Mouse (Mus musculus): ENCODE data around the gene Tom1. TPM values are rescaled to one million over a fixed set of nuclear protein-coding genes. Genes with fewer than 3 reads are reported as not detected.
A peak's percentile ranks its signal among the peaks of the same experiment; 100 is the strongest.

The Tom1 gene
- total and polyA plus RNA-seq, 3 experiments: 18.0 to 32.6 TPM; not detected in 1

DNA sequence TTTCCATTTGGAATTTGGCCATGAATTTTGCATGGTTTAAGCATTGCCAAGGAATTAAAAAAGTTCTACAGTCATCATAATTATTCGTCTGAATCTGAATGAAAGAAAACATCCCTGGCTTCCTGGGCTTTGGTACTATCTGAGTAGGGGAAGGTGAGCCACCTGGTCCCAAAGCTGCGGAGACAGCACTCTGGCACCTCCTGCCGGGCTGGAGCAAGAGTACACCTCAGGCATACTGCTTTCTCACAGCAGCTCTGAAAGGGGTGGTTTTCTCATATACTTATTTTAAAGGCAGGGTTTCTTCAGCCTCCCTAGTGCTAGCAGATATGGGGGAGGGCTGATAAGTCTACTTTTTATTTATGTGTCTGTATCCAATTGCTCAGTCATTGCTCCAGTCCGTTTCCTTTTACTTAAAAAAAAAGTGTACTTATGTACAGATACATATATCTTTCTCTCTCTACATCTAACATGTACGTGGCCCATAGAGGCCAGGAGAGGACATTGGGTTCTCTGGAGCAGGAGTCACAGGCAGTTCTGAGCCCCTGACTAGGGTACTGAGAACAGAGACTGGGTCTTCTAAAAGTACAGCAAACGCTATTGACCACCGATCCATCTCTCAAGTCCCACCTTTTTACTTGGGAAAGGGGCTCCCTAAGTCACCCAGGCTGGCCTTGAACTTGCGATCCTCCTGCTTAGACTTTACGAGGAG, 75.2 kb downstream of the Tom1 start:
- peak overlapping the region; percentile 87 for H3K9ac ChIP-seq (ENCODE audit: control insufficient read depth, low read depth, low read length, poor library complexity, severe bottlenecking)
- peak; percentile 91 for DNase-seq (ENCODE audit: low read depth, low spot score)
- TF ChIP-seq MYC (IDR thresholded peaks at IDR 0.05; ENCODE audit: low read depth, low read length): no peak
- TF ChIP-seq ZMIZ1 (IDR thresholded peaks at IDR 0.05; ENCODE audit: low read depth, low read length): no peak
- 0 out of 2 replicates have a peak, but pooled peaks have one; percentile 57 for TF ChIP-seq TCF12 (IDR thresholded peaks at IDR 0.05; ENCODE audit: low read depth, low read length)
- TF ChIP-seq JUND (IDR thresholded peaks at IDR 0.05; ENCODE audit: low read depth, low read length): no peak
- no peak for TF ChIP-seq KAT2A (conservative IDR thresholded peaks at IDR 0.05; ENCODE audit: low read depth, low read length)
- TF ChIP-seq TBP (IDR thresholded peaks at IDR 0.05; ENCODE audit: low read depth, low read length): peak; percentile 65
- TF ChIP-seq CHD2 (IDR thresholded peaks at IDR 0.05; ENCODE audit: low read length): no peak
- TF ChIP-seq RAD21 (IDR thresholded peaks at IDR 0.05; ENCODE audit: low read depth, low read length): peak; percentile 93
- peak; percentile 35 for TF ChIP-seq POLR2AphosphoS2 (IDR thresholded peaks at IDR 0.05; ENCODE audit: low read length)
- no peak for TF ChIP-seq E2F4 (IDR thresholded peaks at IDR 0.05; ENCODE audit: borderline replicate concordance, low read depth, low read length)
- TF ChIP-seq ZC3H11A (IDR thresholded peaks at IDR 0.05; ENCODE audit: low read depth, low read length): peak; percentile 86
- TF ChIP-seq UBTF (IDR thresholded peaks at IDR 0.05; ENCODE audit: borderline replicate concordance, insufficient read depth, low read depth, low read length): no peak
- TF ChIP-seq SMC3 (IDR thresholded peaks at IDR 0.05; ENCODE audit: low read depth, low read length): peak; percentile 87
- TF ChIP-seq CHD1 (IDR thresholded peaks at IDR 0.05; ENCODE audit: low read depth, low read length): peak; percentile 79; the same call in 1 of the 2 replicates
- no peak for TF ChIP-seq ZKSCAN1 (IDR thresholded peaks at IDR 0.05; ENCODE audit: low read depth, low read length)
- TF ChIP-seq CTCF (IDR thresholded peaks at IDR 0.05 in 2 of 3, conservative IDR thresholded peaks at IDR 0.05 in 1 of 3; ENCODE audit: control insufficient read depth in 1 of 3, insufficient read depth in 1 of 3, low read depth in 2 of 3, low read length in 3 of 3, poor library complexity in 1 of 3, severe bottlenecking in 1 of 3): peak; percentile 80 to 95 (median 90)
- peak; percentile 58 for TF ChIP-seq ELF1 (IDR thresholded peaks at IDR 0.05; ENCODE audit: low read depth, low read length)
- no peak for TF ChIP-seq MAZ (IDR thresholded peaks at IDR 0.05; ENCODE audit: low read depth, low read length)
- no peak for TF ChIP-seq GABPA (IDR thresholded peaks at IDR 0.05; ENCODE audit: low read depth, low read length)
- TF ChIP-seq MXI1 (IDR thresholded peaks at IDR 0.05; ENCODE audit: low read depth, low read length): peak; percentile 69; the same call in 1 of the 2 replicates
- no peak for TF ChIP-seq MAFK (IDR thresholded peaks at IDR 0.05; ENCODE audit: borderline replicate concordance, low read depth, low read length)
- no peak for TF ChIP-seq MEF2A (IDR thresholded peaks at IDR 0.05; ENCODE audit: extremely low read depth, insufficient replicate concordance, low read depth, low read length, poor library complexity, severe bottlenecking)
- 0 out of 2 replicates have a peak, but pooled peaks have one; percentile 30 for TF ChIP-seq USF1 (IDR thresholded peaks at IDR 0.05; ENCODE audit: low read depth, low read length)
- TF ChIP-seq MAX (IDR thresholded peaks at IDR 0.05; ENCODE audit: low read length): 0 out of 2 replicates have a peak, but pooled peaks have one; percentile 47
- TF ChIP-seq BHLHE40 (IDR thresholded peaks at IDR 0.05; ENCODE audit: borderline replicate concordance, low read depth, low read length): 0 out of 2 replicates have a peak, but pooled peaks have one; percentile 34
- TF ChIP-seq GATA1 (IDR thresholded peaks at IDR 0.05; ENCODE audit: low read depth, low read length): no peak
- no peak for TF ChIP-seq EP300 (IDR thresholded peaks at IDR 0.05; ENCODE audit: low read depth in 1 of 2, low read length in 2 of 2)
- peak; percentile 36 for TF ChIP-seq SIN3A (IDR thresholded peaks at IDR 0.05; ENCODE audit: low read length)
- TF ChIP-seq ZNF384 (IDR thresholded peaks at IDR 0.05; ENCODE audit: low read depth, low read length): peak; percentile 36; the same call in 1 of the 2 replicates
- TF ChIP-seq HCFC1 (IDR thresholded peaks at IDR 0.05; ENCODE audit: low read depth, low read length): peak; percentile 51
- TF ChIP-seq RCOR1 (IDR thresholded peaks at IDR 0.05; ENCODE audit: low read depth, low read length): no peak
- peak; percentile 44 for TF ChIP-seq NELFE (IDR thresholded peaks at IDR 0.05; ENCODE audit: low read depth, low read length)
- no peak for TF ChIP-seq NRF1 (IDR thresholded peaks at IDR 0.05; ENCODE audit: insufficient read depth, low read depth, low read length, poor library complexity, severe bottlenecking)
- no peak for TF ChIP-seq MYB (IDR thresholded peaks at IDR 0.05; ENCODE audit: low read depth, low read length)
- no peak for TF ChIP-seq POLR2AphosphoS5 (IDR thresholded peaks at IDR 0.05; ENCODE audit: borderline replicate concordance, low read depth, low read length)

More for the DNA sequence above, 75.2 kb downstream of the Tom1 start:
- Histone ChIP-seq H3K4me3 (ENCODE audit: control insufficient read depth in 1 of 2, insufficient read depth in 1 of 2, low read depth in 2 of 2, low read length in 2 of 2) (peak overlapping the region; percentile 52 to 67), H3K36me3 (ENCODE audit: control insufficient read depth in 1 of 2, insufficient read depth in 2 of 2, low read length in 2 of 2) (peaks cover 13 to 29% of the 10 kb centered on the region in 2 experiments), H3K79me2 (ENCODE audit: control insufficient read depth, insufficient read depth, low read length, poor library complexity) (peaks cover 40% of the 10 kb centered on the region), H3K9me3 (replicated peaks; ENCODE audit: insufficient read depth, low read length) (no peaks in the 10 kb centered on the region), H3K27ac (ENCODE audit: control insufficient read depth, low read depth, low read length) (peak overlapping the region; percentile 95), H3K4me1 (ENCODE audit: control insufficient read depth in 1 of 2, insufficient read depth in 2 of 2, low read length in 2 of 2) (peaks cover 4 to 19% of the 10 kb centered on the region in 2 experiments; a peak in 2 of 4 replicates), H3K27me3 (ENCODE audit: control insufficient read depth in 1 of 2, insufficient read depth in 2 of 2, low read length in 2 of 2) (no peaks in the 10 kb centered on the region)

Data from MEL (cell line).